Mouse (Mus musculus): ENCODE data around the gene Hdac9. TPM values are rescaled to one million over a fixed set of nuclear protein-coding genes. Genes with fewer than 3 reads are reported as not detected.

Hdac9 gene
- total and polyA plus RNA-seq, 2 experiments from 2014 or later = 15.6 to 15.7 TPM

GRCm38 (mm10) chr12:34516769-34517562 is 399.9 kb downstream of the Hdac9 start:
- Histone ChIP-seq H3K9me3 (replicated peaks; ENCODE audit: control insufficient read depth, low read length) (no peaks in the 10 kb centered on the region), H3K9ac (replicated peaks; ENCODE audit: low read depth, low read length) (no peak overlapping the region; the same call in 1 of the 2 replicates), H3K27ac (ENCODE audit: low read depth) (peak overlapping the region; percentile 84), H3K4me2 (ENCODE audit: low read depth, low read length) (peak overlapping the region; percentile 60), H3K4me3 (ENCODE audit: low read depth, low read length) (peak overlapping the region; percentile 40), H3K4me1 (ENCODE audit: control insufficient read depth, insufficient read depth) (0 out of 2 replicates have a peak, but pooled peaks cover 5% of the 10 kb centered on the region), H3K27me3 (ENCODE audit: control insufficient read depth, insufficient read depth, low read length) (no peaks in the 10 kb centered on the region), H3K36me3 (replicated peaks; ENCODE audit: control insufficient read depth, insufficient read depth, low read length) (no peaks in the 10 kb centered on the region)
- TF ChIP-seq EP300 (IDR thresholded peaks at IDR 0.05; ENCODE audit: low read depth) (no peak), CTCF (IDR thresholded peaks at IDR 0.05; ENCODE audit: low read depth) (no peak; the same call in 1 of the 2 replicates)
- peak; percentile 91 for ATAC-seq (ENCODE audit: insufficient read depth, low read depth)
- WGBS = 21% methylated on average over 6 of the region's 6 CpGs
- DNase-seq (ENCODE audit: low spot score) = peak; percentile 81

- Histone ChIP-seq H3K9ac (replicated peaks; ENCODE audit: low read depth, low read length) (no peak overlapping the region), H3K9me3 (replicated peaks; ENCODE audit: control insufficient read depth, low read length) (no peaks in the 10 kb centered on the region), H3K27me3 (ENCODE audit: control insufficient read depth, insufficient read depth, low read length) (no peaks in the 10 kb centered on the region), H3K4me1 (ENCODE audit: control insufficient read depth, insufficient read depth) (0 out of 2 replicates have a peak, but pooled peaks cover 5% of the 10 kb centered on the region), H3K36me3 (replicated peaks; ENCODE audit: control insufficient read depth, insufficient read depth, low read length) (no peaks in the 10 kb centered on the region), H3K4me3 (ENCODE audit: low read depth, low read length) (no peak overlapping the region), H3K4me2 (ENCODE audit: low read depth, low read length) (no peak overlapping the region), H3K27ac (ENCODE audit: low read depth) (no peak overlapping the region)
- no peak for ATAC-seq (ENCODE audit: insufficient read depth, low read depth)
- 92% methylated on average over 1 of the region's 1 CpGs for WGBS
- TF ChIP-seq EP300 (IDR thresholded peaks at IDR 0.05; ENCODE audit: low read depth) (no peak), CTCF (IDR thresholded peaks at IDR 0.05; ENCODE audit: low read depth) (no peak)
- no peak for DNase-seq (ENCODE audit: low spot score)
These were observed 410.6 kb downstream of the Hdac9 start for GRCm38 (mm10) chr12:34506345-34506744.

- Histone ChIP-seq H3K9ac (replicated peaks; ENCODE audit: low read depth, low read length) (no peak overlapping the region; the same call in 1 of the 2 replicates), H3K9me3 (replicated peaks; ENCODE audit: control insufficient read depth, low read length) (no peaks in the 10 kb centered on the region)
These were observed 417.9 kb downstream of the Hdac9 start for GRCm38 (mm10) chr12:34498751-34499626.

GRCm38 (mm10) chr12:34498331-34498730 is 418.6 kb downstream of the Hdac9 start:
- no peak for TF ChIP-seq EP300 (IDR thresholded peaks at IDR 0.05; ENCODE audit: low read depth)
- H3K4me1 ChIP-seq (ENCODE audit: control insufficient read depth, insufficient read depth) = peaks cover 25% of the 10 kb centered on the region; the same call in 1 of the 2 replicates
- H3K4me3 ChIP-seq (ENCODE audit: low read depth, low read length) = no peak overlapping the region
- no peak overlapping the region for H3K9ac ChIP-seq (replicated peaks; ENCODE audit: low read depth, low read length)
- ATAC-seq (ENCODE audit: insufficient read depth, low read depth) (no peak), DNase-seq (ENCODE audit: low spot score) (no peak)
- H3K4me2 ChIP-seq (ENCODE audit: low read depth, low read length) = peak overlapping the region; percentile 15; the same call in 1 of the 2 replicates
- 73% methylated on average over 8 of the region's 8 CpGs for WGBS
- no peaks in the 10 kb centered on the region for H3K9me3 ChIP-seq (replicated peaks; ENCODE audit: control insufficient read depth, low read length)
- no peaks in the 10 kb centered on the region for H3K27me3 ChIP-seq (ENCODE audit: control insufficient read depth, insufficient read depth, low read length)
- H3K36me3 ChIP-seq (replicated peaks; ENCODE audit: control insufficient read depth, insufficient read depth, low read length) = no peaks in the 10 kb centered on the region
- peak overlapping the region; percentile 54; the same call in 1 of the 2 replicates for H3K27ac ChIP-seq (ENCODE audit: low read depth)

More at GRCm38 (mm10) chr12:34498751-34499626, 417.9 kb downstream of the Hdac9 start:
- Histone ChIP-seq H3K4me1 (ENCODE audit: control insufficient read depth, insufficient read depth) (peaks cover 25% of the 10 kb centered on the region; the same call in 1 of the 2 replicates), H3K4me2 (ENCODE audit: low read depth, low read length) (peak overlapping the region; percentile 48), H3K4me3 (ENCODE audit: low read depth, low read length) (no peak overlapping the region), H3K36me3 (replicated peaks; ENCODE audit: control insufficient read depth, insufficient read depth, low read length) (no peaks in the 10 kb centered on the region), H3K27ac (ENCODE audit: low read depth) (peak overlapping the region; percentile 54), H3K27me3 (ENCODE audit: control insufficient read depth, insufficient read depth, low read length) (no peaks in the 10 kb centered on the region)
- DNase-seq (ENCODE audit: low spot score) (no peak), ATAC-seq (ENCODE audit: insufficient read depth, low read depth) (no peak)
- 33% methylated on average over 9 of the region's 9 CpGs for WGBS
- TF ChIP-seq CTCF (IDR thresholded peaks at IDR 0.05; ENCODE audit: low read depth) (no peak), EP300 (IDR thresholded peaks at IDR 0.05; ENCODE audit: low read depth) (no peak)

- no peaks in the 10 kb centered on the region for H3K27me3 ChIP-seq (ENCODE audit: control insufficient read depth, insufficient read depth, low read length)
- H3K27ac ChIP-seq (ENCODE audit: low read depth) = no peak overlapping the region
- ATAC-seq (ENCODE audit: insufficient read depth, low read depth) = no peak
These were observed 419.2 kb downstream of the Hdac9 start for GRCm38 (mm10) chr12:34497702-34498101.

More at GRCm38 (mm10) chr12:34497702-34498101, 419.2 kb downstream of the Hdac9 start:
- peaks cover 20% of the 10 kb centered on the region; the same call in 1 of the 2 replicates for H3K4me1 ChIP-seq (ENCODE audit: control insufficient read depth, insufficient read depth)
- no peaks in the 10 kb centered on the region for H3K9me3 ChIP-seq (replicated peaks; ENCODE audit: control insufficient read depth, low read length)
- TF ChIP-seq EP300 (IDR thresholded peaks at IDR 0.05; ENCODE audit: low read depth) (no peak), CTCF (IDR thresholded peaks at IDR 0.05; ENCODE audit: low read depth) (no peak)
- WGBS = 77% methylated on average over 3 of the region's 3 CpGs
- no peaks in the 10 kb centered on the region for H3K36me3 ChIP-seq (replicated peaks; ENCODE audit: control insufficient read depth, insufficient read depth, low read length)
- DNase-seq (ENCODE audit: low spot score) = no peak
- no peak overlapping the region for H3K4me3 ChIP-seq (ENCODE audit: low read depth, low read length)
- no peak overlapping the region for H3K4me2 ChIP-seq (ENCODE audit: low read depth, low read length)
- no peak overlapping the region for H3K9ac ChIP-seq (replicated peaks; ENCODE audit: low read depth, low read length)
